Mouse (Mus musculus) liver, embryonic 14.5 days (tissue): ENCODE data around the gene Sstr3.

Source experiments
- CTCF ChIP-seq: IDR thresholded peaks from 2 replicates; pipeline ENCODE4 v1.5.1; 2016; ENCODE audit warnings: antibody characterized with exemption, low read depth, control low read depth
- EP300 ChIP-seq: IDR thresholded peaks from 2 replicates; pipeline ENCODE4 v1.6.1; 2016; ENCODE audit warnings: antibody characterized with exemption, low read depth

DNA sequence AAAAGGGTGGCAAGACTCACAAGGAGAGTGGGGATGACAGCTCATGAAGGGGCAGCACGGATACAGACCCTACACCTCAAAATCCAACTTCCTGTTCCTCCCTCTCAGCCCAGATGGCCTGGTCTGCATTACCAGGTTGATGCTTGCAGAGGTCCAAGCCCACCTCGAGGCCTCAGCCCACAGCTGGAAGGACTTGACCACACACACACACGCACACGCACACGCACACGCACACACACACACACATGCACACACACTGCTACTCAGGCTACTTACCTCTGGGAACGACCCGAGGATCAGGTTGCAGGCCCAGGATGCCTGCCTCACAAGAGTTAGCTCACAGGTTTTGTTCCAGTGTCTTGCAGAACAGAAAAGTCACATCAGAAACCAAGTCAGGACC is 54.6 kb downstream of the Sstr3 start:
- TF ChIP-seq CTCF (no peak), EP300 (no peak)
